Mouse (Mus musculus): ENCODE measurements around the gene Fam71d.

The Fam71d gene

DNA sequence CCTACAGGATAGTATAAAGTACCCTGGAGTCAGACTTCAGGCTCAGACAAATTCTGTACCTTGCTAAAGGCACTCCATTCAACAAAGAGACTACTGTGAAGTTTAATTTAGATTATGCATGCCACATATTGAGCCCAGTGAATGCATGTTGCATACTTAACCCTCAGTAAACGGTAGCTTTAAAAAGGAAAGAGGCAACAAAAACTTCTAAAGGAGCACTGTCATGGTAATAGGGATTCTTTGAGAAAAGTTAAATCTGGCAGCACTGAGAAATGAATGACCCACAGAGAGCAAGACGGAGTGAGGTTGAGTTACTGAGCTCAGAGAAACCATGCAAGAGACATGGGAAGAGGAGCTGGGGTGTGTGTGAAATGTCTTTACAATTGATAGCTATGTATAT, 86.6 kb downstream of the Fam71d start:
- no peak for DNase-seq

GRCm38 (mm10) chr12:78778423-78779067, 87.2 kb downstream of the Fam71d start:
- DNase-seq: no peak

Data from kidney, adult 8-10 months (tissue).